Mouse (Mus musculus): ENCODE measurements around the gene Sectm1b.
A peak's percentile ranks its signal among the peaks of the same experiment; 100 is the strongest.

The Sectm1b gene

DNA sequence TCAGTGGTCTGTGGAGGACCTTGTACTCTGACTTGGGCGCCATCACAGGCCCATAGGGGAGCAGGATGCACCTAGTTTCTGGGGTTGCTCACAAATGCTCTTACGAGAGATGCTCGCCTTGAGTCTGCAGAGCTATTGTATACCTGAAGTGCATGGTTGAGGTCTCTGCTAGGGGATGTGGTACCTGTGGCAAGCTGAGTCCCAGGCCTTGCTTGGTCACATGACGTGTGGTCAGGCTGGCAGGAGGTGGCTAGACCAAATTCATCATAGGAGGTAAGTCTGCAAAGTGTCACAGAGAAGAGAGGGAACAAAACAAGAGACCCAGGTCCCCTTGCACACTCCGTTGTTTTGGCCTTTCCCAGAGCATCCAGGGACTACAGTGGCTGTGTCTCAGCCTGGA, 43.9 kb downstream of the Sectm1b start:
- no peak for DNase-seq

DNA sequence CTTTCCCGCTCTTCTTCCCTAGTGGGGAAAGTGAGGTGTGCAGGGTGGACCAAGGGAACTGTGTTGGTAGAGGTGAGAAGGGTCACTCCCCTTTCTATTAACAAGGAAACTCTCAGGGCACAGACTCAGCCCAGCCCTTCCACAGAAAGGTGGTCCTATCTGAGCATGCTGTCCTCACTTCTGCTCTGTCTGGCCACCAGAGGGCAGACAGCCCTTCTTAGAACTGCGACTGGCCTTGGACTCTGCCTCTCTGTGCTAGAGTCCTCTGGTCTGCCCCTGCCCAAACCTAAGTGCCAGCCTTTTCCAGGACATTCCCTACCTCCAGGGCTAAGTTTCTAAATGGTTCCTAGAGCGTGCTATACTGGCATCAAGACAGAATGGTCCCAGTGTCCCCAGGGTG, 45.7 kb downstream of the Sectm1b start:
- peak; percentile 61 for DNase-seq

DNA sequence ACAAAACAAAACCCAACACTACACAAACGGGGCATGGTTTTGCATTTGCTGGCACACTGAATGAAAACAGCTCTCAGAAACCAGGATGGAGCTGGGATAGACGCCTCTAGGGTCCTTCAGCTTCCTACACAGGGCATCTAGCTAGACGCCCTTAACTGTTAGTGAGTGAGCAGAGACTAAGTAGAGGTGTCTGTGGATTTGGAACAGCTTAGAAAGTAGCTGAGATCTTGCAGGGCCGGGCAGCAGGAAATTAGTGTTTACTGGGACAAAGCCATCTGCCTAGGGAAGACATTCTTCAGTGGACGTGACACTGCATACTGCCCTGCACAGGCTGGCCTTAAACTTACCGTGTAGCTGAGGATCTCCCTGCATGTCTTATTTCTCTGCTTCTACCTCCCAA, 47.9 kb downstream of the Sectm1b start:
- DNase-seq: no peak

DNA sequence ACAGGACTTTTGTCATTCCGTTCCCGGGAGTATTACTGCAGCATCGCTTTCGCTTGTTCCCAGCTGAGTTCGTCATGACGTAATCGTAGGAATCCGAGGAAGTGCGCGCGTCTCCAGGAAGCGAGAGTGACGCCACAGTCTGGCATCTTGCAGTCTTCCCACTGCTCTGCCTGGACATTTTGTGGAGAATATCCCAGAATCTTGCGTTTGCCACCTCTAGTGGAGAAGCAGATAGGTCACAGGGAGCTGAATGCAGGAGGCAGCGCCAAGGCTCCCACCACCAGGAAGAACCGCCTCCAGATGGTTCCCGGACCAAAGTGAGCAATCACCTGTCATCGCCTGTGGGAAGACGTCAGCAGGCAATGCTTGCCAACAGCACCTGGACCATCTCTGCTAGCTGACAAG, 48.5 kb downstream of the Sectm1b start:
- DNase-seq: peak; percentile 27

DNA sequence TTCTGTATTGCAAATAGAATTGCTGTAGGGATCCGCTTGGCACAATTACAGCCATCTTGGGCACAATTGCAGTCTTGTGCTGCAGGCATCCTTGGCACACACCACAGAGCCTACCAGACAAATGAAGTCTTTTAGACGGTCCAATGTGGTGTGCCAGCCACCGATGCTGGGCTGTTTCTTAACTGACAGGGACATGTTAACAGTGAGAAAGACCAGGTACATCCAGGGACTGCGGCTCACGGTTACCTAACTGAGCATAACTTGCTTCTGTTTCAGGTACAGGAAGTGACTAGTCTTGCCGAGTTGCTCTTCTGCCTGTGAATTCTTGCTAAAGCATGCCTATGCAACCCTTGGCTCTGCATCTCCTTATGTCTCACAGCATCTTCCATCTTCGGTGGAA, 49.7 kb downstream of the Sectm1b start:
- peak; percentile 22 for DNase-seq

DNA sequence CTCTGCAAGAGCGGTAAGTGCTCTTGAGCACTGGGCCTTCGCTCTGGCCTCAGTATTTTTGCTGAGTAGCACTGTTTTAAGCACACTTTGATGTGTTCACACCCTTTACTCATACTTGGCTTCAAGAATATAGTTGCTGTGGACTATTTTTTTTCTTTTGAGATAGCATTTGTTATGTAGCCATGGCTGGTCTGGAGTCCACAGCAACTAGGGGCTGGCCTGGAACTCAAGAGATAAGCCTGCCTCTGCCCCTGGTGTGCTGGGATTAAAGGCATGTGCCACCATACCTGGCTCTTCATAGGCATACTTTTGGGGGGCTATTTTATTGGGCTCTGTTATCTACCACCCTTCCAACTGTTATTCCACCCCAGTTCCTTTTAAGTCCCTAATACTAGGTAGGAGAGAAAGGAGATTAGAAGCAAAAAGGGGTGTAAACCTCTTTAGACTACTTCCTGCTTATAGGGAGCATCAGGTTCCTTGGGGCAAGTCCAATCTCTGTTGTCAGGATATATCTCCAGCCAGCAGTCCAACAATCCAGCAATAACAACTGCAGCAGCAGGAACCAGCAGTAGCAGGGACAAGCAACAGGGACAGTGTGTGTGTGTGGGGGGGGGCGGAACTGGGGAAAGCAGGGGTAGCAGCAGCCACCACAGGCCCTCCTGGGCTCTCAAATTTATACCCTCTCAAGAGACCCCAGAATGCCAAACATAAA, 53.2 kb downstream of the Sectm1b start:
- DNase-seq: no peak

DNA sequence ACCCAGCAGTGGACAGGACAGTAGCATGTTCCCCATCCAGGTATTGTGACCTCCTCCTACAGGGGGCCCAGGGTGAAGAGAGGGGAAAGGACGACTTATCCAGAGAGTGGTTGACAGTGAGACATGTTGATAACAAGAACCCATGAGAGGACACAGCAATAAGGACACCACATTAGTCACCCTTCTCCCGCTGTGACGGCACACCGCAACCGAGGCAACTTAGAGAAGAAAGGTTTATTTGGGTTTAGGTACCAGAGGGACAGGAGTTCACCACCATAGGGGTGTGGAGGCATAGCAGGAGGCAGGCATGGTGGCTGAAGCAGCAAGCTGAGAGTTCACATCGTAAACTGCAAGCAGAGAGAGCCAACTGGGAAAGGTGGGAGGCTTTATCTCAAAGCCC, 57.2 kb downstream of the Sectm1b start:
- no peak for DNase-seq

DNA sequence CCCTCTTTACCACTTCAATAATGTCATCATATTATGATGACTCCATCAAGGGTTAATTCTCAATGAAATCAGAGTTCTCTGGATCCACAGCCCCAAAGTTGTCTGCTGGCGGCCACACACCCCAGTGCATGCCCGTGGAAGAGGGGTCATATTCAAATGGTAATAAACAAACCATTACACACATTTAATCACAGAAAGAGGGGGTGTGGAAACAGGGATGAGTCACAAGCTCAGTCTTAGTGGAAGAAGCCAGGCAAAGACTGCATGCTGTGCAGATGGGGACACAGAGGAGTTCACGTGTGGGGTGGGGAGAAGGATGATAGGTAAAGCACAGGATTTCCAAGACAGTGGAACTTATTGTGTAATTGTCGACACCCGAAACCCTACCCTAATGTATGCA, 59.1 kb downstream of the Sectm1b start:
- DNase-seq: no peak

Measured in layer of hippocampus, adult 9-11 months (tissue).